Mouse (Mus musculus): ENCODE results near the gene Lamc2. TPM values are rescaled to one million over a fixed set of nuclear protein-coding genes. Genes with fewer than 3 reads are reported as not detected.

Lamc2 gene
- polyA plus RNA-seq (2015; fragmentation: Nextera tagmentation; extraction: Ambion mirVana): 2.4 and 2.9 TPM in 2 replicates

GRCm38 (mm10) chr1:153185828-153186803 is at the start of gene Lamc2:
TSS of gene Lamc2 (minus strand) at chr1:153186447.
- Histone ChIP-seq H3K9me3 (replicated peaks; ENCODE audit: control insufficient read depth, low read length, poor library complexity, severe bottlenecking) (no peaks in the 10 kb centered on the region), H3K27me3 (ENCODE audit: control insufficient read depth, insufficient read depth, low read depth, low read length) (peaks cover 8% of the 10 kb centered on the region), H3K36me3 (ENCODE audit: control insufficient read depth, insufficient read depth, low read length) (no peaks in the 10 kb centered on the region), H3K9ac (ENCODE audit: low read depth, low read length) (peak within 1 kb of the TSS; percentile 77), H3K27ac (ENCODE audit: low read length) (no peak within 1 kb of the TSS), H3K4me2 (ENCODE audit: low read length) (peak within 1 kb of the TSS; percentile 87), H3K4me1 (ENCODE audit: control insufficient read depth, insufficient read depth, low read length) (peaks cover 6% of the 10 kb centered on the region; the same call in 1 of the 2 replicates), H3K4me3 (ENCODE audit: low read depth, low read length) (peak within 1 kb of the TSS; percentile 50)
- peak; percentile 79 for ATAC-seq
- WGBS: 3% methylated on average over 45 of the region's 46 CpGs

- H3K9me3 ChIP-seq (replicated peaks; ENCODE audit: control insufficient read depth, low read length, poor library complexity, severe bottlenecking): no peaks in the 10 kb centered on the region
- H3K36me3 ChIP-seq (ENCODE audit: control insufficient read depth, insufficient read depth, low read length): peaks cover 16% of the 10 kb centered on the region
- WGBS: 80% methylated on average over 4 of the region's 4 CpGs
Observed at GRCm38 (mm10) chr1:153235576-153235975, 49.3 kb upstream of the Lamc2 start.

GRCm38 (mm10) chr1:153231681-153232080 is 45.4 kb upstream of the Lamc2 start:
- 92% methylated on average over 9 of the region's 9 CpGs for WGBS
- no peak for ATAC-seq

More at GRCm38 (mm10) chr1:153235576-153235975, 49.3 kb upstream of the Lamc2 start:
- H3K4me3 ChIP-seq (ENCODE audit: low read depth, low read length): no peak overlapping the region
- H3K4me1 ChIP-seq (ENCODE audit: control insufficient read depth, insufficient read depth, low read length): no peaks in the 10 kb centered on the region
- no peak overlapping the region for H3K27ac ChIP-seq (ENCODE audit: low read length)
- no peak overlapping the region for H3K4me2 ChIP-seq (ENCODE audit: low read length)
- H3K27me3 ChIP-seq (ENCODE audit: control insufficient read depth, insufficient read depth, low read depth, low read length): no peaks in the 10 kb centered on the region
- no peak for ATAC-seq
- no peak overlapping the region for H3K9ac ChIP-seq (ENCODE audit: low read depth, low read length)

GRCm38 (mm10) chr1:153227916-153228315 is 41.7 kb upstream of the Lamc2 start:
- Histone ChIP-seq H3K9ac (ENCODE audit: low read depth, low read length) (no peak overlapping the region), H3K4me3 (ENCODE audit: low read depth, low read length) (no peak overlapping the region), H3K4me2 (ENCODE audit: low read length) (no peak overlapping the region), H3K27me3 (ENCODE audit: control insufficient read depth, insufficient read depth, low read depth, low read length) (no peaks in the 10 kb centered on the region), H3K36me3 (ENCODE audit: control insufficient read depth, insufficient read depth, low read length) (peaks cover 19% of the 10 kb centered on the region), H3K4me1 (ENCODE audit: control insufficient read depth, insufficient read depth, low read length) (no peaks in the 10 kb centered on the region), H3K9me3 (replicated peaks; ENCODE audit: control insufficient read depth, low read length, poor library complexity, severe bottlenecking) (no peaks in the 10 kb centered on the region), H3K27ac (ENCODE audit: low read length) (no peak overlapping the region)
- ATAC-seq: no peak
- 76% methylated on average over 4 of the region's 4 CpGs for WGBS

More at GRCm38 (mm10) chr1:153231681-153232080, 45.4 kb upstream of the Lamc2 start:
- H3K9me3 ChIP-seq (replicated peaks; ENCODE audit: control insufficient read depth, low read length, poor library complexity, severe bottlenecking): no peaks in the 10 kb centered on the region
- no peak overlapping the region for H3K4me2 ChIP-seq (ENCODE audit: low read length)
- H3K27me3 ChIP-seq (ENCODE audit: control insufficient read depth, insufficient read depth, low read depth, low read length): no peaks in the 10 kb centered on the region
- no peaks in the 10 kb centered on the region for H3K4me1 ChIP-seq (ENCODE audit: control insufficient read depth, insufficient read depth, low read length)
- no peak overlapping the region for H3K27ac ChIP-seq (ENCODE audit: low read length)
- H3K4me3 ChIP-seq (ENCODE audit: low read depth, low read length): no peak overlapping the region
- peaks cover 23% of the 10 kb centered on the region for H3K36me3 ChIP-seq (ENCODE audit: control insufficient read depth, insufficient read depth, low read length)
- H3K9ac ChIP-seq (ENCODE audit: low read depth, low read length): no peak overlapping the region

GRCm38 (mm10) chr1:153227096-153227495 is 40.8 kb upstream of the Lamc2 start:
- no peak for ATAC-seq
- peaks cover 19% of the 10 kb centered on the region for H3K36me3 ChIP-seq (ENCODE audit: control insufficient read depth, insufficient read depth, low read length)
- H3K4me2 ChIP-seq (ENCODE audit: low read length): no peak overlapping the region
- no peaks in the 10 kb centered on the region for H3K9me3 ChIP-seq (replicated peaks; ENCODE audit: control insufficient read depth, low read length, poor library complexity, severe bottlenecking)
- WGBS: 90% methylated on average over 8 of the region's 8 CpGs
- H3K4me3 ChIP-seq (ENCODE audit: low read depth, low read length): no peak overlapping the region
- H3K27ac ChIP-seq (ENCODE audit: low read length): no peak overlapping the region
- H3K9ac ChIP-seq (ENCODE audit: low read depth, low read length): no peak overlapping the region
- no peaks in the 10 kb centered on the region for H3K4me1 ChIP-seq (ENCODE audit: control insufficient read depth, insufficient read depth, low read length)
- no peaks in the 10 kb centered on the region for H3K27me3 ChIP-seq (ENCODE audit: control insufficient read depth, insufficient read depth, low read depth, low read length)

- no peak for ATAC-seq
- Histone ChIP-seq H3K4me3 (ENCODE audit: low read depth, low read length) (no peak overlapping the region), H3K4me1 (ENCODE audit: control insufficient read depth, insufficient read depth, low read length) (no peaks in the 10 kb centered on the region), H3K4me2 (ENCODE audit: low read length) (no peak overlapping the region), H3K27ac (ENCODE audit: low read length) (no peak overlapping the region), H3K9me3 (replicated peaks; ENCODE audit: control insufficient read depth, low read length, poor library complexity, severe bottlenecking) (no peaks in the 10 kb centered on the region), H3K36me3 (ENCODE audit: control insufficient read depth, insufficient read depth, low read length) (peaks cover 25% of the 10 kb centered on the region), H3K9ac (ENCODE audit: low read depth, low read length) (no peak overlapping the region), H3K27me3 (ENCODE audit: control insufficient read depth, insufficient read depth, low read depth, low read length) (no peaks in the 10 kb centered on the region)
- 90% methylated on average over 21 of the region's 21 CpGs for WGBS
Observed at GRCm38 (mm10) chr1:153225786-153226725, 39.8 kb upstream of the Lamc2 start.

GRCm38 (mm10) chr1:153224331-153224730 is 38.1 kb upstream of the Lamc2 start:
- WGBS: 82% methylated on average over 5 of the region's 5 CpGs
- no peak for ATAC-seq
- no peaks in the 10 kb centered on the region for H3K4me1 ChIP-seq (ENCODE audit: control insufficient read depth, insufficient read depth, low read length)
- no peak overlapping the region for H3K27ac ChIP-seq (ENCODE audit: low read length)
- H3K9ac ChIP-seq (ENCODE audit: low read depth, low read length): no peak overlapping the region
- no peaks in the 10 kb centered on the region for H3K9me3 ChIP-seq (replicated peaks; ENCODE audit: control insufficient read depth, low read length, poor library complexity, severe bottlenecking)
- no peak overlapping the region for H3K4me3 ChIP-seq (ENCODE audit: low read depth, low read length)
- no peak overlapping the region for H3K4me2 ChIP-seq (ENCODE audit: low read length)
- H3K27me3 ChIP-seq (ENCODE audit: control insufficient read depth, insufficient read depth, low read depth, low read length): no peaks in the 10 kb centered on the region
- H3K36me3 ChIP-seq (ENCODE audit: control insufficient read depth, insufficient read depth, low read length): peaks cover 21% of the 10 kb centered on the region

GRCm38 (mm10) chr1:153219376-153219775 is 33.1 kb upstream of the Lamc2 start:
- no peaks in the 10 kb centered on the region for H3K4me1 ChIP-seq (ENCODE audit: control insufficient read depth, insufficient read depth, low read length)
- 51% methylated on average over 9 of the region's 9 CpGs for WGBS
- H3K27me3 ChIP-seq (ENCODE audit: control insufficient read depth, insufficient read depth, low read depth, low read length): no peaks in the 10 kb centered on the region
- no peak overlapping the region for H3K4me3 ChIP-seq (ENCODE audit: low read depth, low read length)
- H3K9ac ChIP-seq (ENCODE audit: low read depth, low read length): no peak overlapping the region
- H3K9me3 ChIP-seq (replicated peaks; ENCODE audit: control insufficient read depth, low read length, poor library complexity, severe bottlenecking): no peaks in the 10 kb centered on the region
- peaks cover 11% of the 10 kb centered on the region; the same call in 1 of the 2 replicates for H3K36me3 ChIP-seq (ENCODE audit: control insufficient read depth, insufficient read depth, low read length)
- H3K27ac ChIP-seq (ENCODE audit: low read length): no peak overlapping the region
- no peak for ATAC-seq
- H3K4me2 ChIP-seq (ENCODE audit: low read length): no peak overlapping the region

All from midbrain, embryonic 16.5 days (tissue).